Mouse (Mus musculus): ENCODE measurements around the gene E130114P18Rik.

The E130114P18Rik gene

DNA sequence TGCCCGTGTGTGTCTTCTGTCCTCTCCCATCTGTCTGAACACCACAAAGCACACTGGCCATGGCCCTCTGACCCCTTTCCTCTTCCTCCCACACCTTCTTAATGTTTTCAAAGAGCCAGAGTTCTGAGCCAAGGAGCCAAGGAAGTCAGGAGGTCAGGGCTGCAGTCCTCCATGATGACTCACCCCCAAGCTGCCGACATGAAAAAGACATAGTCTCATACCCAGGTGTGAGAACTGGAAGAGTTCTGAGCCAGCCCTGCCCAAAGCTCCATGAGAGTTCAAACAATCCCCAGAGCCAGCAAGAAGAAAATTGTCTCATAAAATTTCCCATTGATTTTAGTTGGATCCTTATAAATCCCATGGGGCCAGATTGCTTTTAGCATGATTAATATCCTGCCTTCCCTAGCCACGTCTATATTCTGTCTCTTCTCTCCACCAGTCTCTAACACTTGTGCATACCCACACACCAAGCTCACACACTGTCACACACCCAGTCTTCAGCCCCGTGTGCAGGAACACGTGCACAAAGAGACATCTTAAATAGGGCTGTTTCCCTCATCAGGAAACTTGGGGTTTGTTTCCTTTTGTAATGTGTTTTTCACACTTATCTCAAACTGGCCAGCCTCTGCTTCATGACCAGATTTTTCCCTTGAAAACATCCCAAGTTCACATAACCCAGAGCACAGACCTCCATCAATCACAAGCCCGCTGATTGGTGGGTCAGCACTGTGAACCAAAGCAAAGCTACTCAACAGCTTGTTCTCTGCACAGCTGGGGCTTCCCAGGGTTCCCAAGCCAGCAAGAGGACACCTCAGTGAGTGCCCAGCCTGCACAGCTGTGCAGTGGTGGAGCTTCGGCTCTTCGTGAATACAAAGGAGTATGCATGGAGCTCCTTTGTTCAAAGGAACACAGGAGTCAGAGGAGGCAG lies 88.2 kb downstream of the E130114P18Rik start:
- DNase-seq: no peak

DNA sequence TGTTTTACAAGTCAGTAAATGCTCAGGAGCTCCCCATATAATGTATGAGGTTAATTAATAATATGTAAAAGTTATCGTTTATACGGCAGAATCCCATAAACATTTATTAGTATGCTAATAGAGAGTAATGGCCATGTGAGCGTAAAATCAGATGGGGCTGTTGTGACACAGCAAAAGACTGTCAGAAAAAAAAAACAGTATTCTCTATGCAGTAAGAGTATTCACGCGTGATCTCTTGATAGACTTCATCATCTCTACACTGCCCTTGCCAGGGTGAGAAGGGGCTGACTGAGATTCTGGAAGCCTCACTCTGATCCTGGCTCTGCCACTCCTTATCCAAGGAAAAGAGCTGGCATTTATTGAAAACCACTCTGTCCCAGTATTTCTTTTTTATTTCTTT lies 91.9 kb downstream of the E130114P18Rik start:
- DNase-seq: no peak

DNA sequence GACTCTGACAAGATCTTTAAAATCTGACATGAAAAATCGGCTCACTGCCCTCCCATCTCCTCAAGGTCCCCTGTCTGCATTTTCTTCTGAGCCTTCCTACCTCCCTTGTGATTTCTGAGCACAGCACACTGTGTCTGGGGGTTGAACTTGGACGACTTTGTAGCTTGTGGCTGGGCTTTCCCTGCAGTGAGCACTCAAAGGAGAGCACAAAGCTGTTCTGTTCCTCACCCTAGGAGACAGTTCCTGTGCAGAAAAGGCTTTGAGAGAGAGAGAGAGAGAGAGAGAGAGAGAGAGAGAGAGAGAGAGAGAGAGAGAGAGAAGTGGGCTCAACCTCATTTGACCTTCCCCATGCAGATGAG lies 101.3 kb downstream of the E130114P18Rik start:
- no peak for DNase-seq

DNA sequence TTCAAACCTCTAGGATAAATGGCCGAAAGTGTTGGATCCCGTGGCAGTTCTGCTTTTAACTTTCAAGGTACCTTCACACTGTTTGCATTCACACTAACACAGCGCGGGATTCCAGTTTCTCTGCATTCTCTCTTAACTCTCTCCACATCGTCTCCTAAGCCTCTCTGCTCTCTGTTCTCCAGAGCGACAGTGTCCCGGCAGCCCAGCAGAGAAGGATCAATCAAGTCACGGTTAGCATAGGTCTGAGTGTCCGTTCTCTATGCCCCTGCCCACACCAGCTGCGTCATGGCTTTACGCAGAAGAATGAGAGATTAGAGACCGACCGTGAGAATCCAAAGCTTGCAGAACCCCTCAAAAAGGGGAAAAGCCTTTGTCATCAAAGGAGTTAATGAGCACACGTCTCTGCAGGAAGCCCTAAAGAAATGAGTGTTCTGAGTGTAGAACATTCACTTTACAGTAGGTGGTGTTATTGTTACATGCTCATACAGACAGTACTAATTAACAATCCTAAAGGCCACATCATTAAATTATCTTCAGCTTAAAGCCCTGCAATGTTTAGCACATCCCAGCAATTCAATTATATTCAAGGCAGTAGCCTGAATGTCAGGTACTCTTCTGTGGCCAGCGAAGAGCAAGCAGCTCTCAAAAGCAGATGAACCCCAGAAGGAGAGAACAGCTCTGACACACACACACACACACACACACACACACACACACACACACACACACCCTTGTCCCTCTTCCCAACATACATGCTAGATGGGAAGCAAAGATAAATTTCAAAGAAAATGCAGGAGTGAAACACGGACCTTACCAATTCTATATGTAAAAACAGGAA lies 101.9 kb downstream of the E130114P18Rik start:
- no peak for DNase-seq

DNA sequence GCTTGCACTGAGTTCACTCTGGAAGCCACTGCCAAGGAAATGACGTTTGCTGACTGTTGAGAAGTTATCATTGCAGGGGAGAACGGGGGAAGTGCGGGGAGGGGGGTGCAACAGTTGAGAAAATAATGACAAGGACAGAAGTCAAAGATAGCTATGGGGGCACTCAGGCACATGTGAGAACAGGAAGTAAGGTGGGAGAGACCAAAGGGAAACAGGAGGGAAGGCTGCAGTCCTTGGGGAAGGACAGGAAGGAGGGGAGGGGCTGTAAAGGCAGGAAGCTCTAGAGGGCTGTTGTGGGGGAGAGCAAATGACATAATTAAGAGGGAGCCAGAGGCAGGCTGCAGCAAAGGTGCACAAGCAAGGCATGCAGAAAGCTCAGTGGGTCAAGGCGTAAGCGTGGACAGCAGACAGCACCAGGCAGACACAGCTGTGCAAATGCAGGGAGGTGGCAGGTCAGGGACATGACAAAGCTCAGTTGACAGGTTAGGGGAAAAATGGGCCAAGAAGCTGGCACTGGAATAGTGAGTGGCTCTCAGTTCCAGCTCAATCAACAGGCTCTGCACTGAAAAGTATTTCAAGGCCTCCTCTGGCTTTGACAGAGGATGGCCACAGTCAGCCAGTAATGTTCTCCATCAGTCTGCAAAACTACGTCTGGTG lies 103.9 kb downstream of the E130114P18Rik start:
- no peak for DNase-seq

DNA sequence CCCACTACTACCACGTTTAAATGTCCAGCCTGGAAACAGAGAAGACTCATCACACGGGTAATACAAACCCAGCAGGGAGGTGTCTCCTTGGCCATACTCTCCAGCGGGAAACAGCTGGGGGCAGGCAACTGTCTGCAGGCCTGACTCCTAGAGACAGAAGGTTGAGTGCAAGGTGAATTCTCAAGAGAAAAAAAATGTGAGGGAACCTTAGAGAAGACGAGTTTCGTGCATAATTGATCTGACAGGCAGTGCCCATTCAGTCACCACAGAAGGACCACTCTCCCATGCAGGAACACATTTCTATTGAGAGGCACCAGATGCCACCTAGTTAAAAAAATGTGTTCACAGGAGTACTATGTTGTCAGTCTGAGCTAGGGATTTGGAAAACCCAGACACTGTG lies 105.4 kb downstream of the E130114P18Rik start:
- DNase-seq: no peak

DNA sequence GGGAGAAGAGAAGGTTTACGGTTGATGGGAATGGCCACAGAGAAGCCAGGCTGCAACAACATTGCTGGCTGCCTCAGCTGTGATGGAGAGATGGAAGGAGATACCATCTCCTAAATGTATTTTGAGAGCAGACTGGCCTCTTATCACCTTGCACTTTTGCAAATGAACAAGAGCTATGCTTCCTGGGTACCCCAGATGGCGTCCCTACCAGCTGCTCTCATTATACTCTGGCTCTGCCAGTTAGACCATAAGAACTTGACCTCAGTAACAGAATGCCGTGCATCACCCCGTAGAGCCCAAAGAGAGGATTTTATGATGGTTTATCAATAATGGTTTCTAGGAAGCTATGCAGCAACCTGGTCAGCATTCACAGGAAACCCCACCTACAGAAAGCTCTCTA lies 106.0 kb downstream of the E130114P18Rik start:
- no peak for DNase-seq

DNA sequence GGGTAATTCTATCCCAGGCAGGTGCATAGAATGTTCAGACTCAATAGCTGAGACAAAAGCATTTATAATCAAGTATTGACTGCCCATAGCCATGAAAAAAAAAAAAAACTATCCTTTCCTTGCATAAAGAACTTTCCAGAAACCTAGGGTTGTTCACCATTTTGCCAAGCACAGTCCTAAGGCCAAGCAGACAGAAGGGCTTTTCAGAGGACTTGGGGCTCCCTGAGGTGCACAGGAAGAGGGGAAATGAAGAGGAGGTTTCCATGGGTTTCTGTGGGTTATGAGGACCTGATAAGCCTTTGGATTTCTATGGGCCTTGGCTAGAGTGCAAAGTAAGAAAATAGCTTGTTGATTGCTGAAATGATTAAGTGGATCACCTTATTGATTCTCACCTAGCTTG lies 107.5 kb downstream of the E130114P18Rik start:
- no peak for DNase-seq

DNA sequence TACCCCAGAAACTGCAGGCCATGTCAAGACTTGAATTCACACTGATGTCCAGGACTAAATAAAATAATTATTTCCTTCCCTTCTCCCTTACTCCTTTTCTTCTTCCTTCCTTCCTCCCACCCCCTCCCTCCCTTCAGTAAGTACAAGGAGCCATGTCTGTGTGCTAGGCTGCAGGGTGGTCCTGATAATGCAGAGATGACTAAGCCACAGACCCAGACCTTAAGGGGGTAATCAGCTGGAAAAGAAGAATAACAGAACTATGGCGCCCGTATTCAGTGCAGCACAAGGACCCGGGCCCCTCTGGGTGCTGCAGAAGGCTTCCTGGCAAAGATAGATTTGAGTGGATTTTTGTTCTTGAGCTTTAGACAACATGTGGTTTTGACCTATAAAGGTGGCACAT lies 108.1 kb downstream of the E130114P18Rik start:
- no peak for DNase-seq

DNA sequence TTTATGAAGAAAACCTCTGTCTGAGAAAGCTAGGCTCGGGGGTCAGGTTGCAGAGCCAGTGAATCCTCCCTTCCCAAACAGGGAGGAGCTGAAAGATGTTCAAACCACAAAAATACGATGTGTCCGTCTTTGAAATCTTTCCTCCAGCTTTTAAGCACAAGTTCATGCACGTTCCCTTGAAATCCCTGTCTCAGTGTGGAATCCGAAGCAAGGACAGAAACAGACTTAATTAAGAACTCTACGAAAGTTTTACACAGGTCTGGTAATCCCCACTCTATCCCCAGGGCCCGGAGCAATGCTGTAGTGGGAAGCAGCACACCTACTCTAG lies 112.5 kb downstream of the E130114P18Rik start:
- DNase-seq: no peak

DNA sequence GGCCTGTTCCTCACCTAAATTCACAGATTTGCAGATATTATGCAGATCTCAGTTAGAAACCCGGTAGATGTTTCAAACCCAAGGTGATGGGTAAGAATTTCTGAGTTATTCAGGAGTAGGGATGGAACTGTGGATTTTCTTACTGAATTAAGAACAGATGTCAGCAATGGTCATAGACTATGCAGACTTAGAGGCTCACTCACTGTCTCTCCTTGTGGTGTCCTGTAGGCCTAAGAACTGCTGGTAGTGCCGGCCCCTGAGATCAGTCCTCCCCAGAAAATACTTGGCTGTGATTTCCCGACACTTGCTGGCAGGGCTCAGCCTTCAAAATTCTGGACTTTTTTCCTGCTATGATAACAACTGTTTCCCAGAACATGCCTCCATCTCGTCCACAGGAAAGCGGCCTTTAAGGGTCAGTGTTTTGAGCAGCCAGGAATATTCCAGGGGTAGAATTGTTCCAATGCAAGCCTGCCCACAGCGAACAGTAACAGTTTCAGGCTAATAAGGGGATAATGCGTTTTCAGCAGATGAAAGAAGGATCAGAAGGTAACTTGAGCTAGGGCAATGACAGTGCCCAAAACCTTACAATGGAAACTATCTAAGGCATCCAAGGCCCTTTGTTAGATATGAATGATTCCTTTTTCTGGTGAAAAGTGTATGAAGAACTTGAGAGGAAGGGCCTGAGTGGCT lies 113.0 kb downstream of the E130114P18Rik start:
- DNase-seq: no peak

DNA sequence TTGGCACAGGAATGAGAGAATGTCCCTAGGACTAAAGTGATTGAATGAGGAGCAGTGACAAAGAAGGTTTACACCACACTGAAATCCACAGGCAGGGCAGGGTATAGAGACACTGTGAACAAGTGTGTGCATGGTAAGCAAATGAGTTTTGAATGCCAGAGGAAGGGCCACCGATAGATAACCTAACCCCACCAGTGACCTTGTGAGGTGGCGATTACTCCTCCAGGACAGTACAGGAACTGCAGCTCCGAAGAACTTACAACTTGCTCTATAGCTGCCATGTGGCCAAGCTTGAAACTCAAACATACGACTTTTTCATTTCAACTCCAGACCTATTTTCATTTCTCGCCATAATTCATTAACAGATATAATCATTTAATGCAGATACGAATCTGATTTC lies 114.0 kb downstream of the E130114P18Rik start:
- no peak for DNase-seq

DNA sequence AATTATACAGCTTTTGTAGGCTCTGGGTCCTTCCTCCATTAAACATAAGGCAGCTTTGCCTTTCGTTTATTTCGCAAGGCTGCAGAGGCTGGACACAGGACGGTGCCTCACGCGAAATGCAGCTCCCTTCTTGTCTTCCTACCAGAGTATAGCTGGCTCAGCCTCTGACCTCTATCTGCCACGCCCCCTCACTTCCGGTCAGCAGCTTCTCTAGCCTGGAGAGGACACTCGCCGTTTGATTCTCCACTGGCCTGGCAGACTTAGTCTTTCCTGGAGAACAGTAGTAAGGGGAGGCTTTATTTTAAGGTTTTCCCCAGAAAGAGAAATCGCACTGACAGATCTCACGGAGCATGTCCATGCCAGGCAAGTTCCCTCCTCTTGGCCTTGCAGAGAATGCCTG lies 115.0 kb downstream of the E130114P18Rik start:
- no peak for DNase-seq

DNA sequence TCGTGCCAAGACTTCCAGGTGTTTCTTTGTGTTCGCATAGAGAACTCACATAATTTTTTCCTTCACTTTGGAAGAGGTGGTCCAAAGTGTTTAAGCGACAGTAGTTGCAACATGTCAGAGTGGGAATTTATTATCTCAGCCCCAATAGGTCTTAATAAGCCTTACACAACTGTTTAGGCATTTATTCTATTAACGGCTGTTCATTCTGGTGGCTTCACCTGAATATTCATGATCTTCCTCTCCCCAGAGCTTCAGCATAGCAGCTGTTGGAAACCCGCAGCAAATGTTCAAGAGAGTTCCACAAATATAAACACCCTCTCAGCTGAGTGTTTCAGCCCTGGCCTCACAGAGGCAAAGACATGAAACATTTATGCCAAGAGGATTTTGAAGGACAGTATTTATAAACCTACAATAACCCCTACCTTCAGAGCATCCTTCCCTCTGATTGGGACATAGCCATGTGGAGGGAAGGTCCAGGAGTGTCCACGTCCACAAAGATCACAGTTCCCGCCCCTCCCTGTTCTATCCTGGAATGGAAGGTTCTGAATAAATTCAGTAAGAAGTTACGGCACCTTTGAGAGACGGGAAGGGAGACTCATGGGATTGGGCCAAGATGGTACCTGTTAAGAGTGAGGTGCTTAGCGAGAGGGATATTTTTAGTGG lies 116.1 kb downstream of the E130114P18Rik start:
- no peak for DNase-seq

DNA sequence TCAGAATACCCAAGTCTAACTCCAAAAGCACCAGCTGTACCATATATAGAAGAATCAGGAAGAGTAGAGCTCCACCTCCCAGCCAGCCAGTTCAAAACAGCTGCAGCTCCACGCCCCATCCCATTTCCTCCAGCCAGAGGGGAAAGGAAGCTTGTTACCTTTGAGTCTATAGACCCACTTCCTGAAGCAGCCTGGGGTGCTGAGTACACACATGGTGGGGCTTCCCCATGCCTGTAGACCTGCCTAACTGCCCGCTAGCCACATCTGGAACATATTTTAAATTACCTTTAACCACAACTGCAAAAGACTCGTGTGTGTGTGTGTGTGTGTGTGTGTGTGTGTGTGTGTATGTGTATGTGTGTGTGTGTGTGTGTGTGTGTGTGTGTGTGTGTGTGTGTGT lies 120.3 kb downstream of the E130114P18Rik start:
- no peak for DNase-seq

DNA sequence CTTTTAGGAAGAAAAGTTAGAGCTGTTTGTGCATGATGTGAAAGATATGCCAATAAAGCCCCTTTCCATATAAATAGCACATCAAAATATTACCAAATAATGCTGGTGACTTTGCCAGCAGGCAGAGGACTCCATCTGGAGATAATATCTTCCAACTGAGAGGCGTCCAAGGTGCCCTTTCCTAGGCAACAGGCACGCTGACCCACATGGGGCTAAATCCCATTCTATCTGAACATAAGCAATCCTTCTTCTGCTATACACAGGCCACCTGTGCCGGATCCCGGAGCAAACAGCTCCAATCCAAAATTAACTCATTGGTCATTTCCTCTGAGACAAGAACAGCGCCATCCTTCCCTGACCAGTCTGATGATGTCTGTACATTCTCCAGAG lies 128.3 kb downstream of the E130114P18Rik start:
- DNase-seq: peak; percentile 44 to 59

DNA sequence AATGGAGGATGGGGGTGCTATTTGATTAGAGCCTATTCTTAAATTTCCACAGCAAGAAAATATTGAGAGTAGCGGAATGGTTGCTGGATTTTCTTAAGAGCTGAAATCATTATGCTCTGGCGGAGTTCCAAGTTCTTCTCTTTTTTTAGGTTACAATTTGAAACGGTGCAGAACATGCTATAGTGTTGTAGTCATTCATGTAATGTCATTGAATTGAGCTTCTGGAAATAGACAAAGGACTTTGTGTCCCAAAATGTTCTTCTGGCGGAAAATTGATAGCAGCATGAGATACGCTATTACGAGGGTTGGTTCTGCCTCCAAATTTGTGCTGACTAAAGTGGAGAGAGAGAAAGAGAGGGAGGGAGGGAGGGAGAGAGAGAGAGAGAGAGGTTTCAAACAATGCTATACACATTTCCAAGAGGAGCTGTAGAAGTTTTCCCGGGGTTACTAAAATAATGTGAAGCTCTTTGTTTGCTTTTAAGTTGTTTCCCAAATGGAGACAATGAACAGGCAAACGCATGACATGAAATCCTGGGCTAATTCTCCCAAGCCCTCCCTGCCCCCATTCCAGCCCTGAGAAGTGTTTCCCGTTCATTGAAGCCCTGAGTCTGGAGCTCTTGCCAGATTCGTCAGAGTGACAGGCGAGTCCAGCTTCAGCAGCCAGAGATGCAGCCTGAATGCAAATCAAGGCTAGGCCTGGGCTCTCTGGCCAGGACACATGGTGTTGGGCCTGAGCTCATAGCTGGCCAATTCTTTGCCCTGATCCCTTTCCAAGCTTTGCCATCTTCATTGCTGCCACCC lies 128.9 kb downstream of the E130114P18Rik start:
- DNase-seq: peak; percentile 76 to 77

DNA sequence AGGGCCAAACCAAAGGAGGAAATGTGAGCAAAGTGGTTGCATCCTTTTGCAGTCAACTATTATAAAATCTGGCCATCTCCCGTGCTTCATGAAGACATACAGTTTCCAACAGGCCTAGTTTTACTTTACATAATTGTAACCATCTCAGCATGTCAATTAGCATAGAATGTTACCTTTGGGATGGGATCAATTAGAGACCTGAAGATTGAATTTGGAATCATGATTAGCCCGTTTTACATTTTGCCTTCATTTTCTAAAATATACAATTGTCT lies 129.5 kb downstream of the E130114P18Rik start:
- no peak for DNase-seq

DNA sequence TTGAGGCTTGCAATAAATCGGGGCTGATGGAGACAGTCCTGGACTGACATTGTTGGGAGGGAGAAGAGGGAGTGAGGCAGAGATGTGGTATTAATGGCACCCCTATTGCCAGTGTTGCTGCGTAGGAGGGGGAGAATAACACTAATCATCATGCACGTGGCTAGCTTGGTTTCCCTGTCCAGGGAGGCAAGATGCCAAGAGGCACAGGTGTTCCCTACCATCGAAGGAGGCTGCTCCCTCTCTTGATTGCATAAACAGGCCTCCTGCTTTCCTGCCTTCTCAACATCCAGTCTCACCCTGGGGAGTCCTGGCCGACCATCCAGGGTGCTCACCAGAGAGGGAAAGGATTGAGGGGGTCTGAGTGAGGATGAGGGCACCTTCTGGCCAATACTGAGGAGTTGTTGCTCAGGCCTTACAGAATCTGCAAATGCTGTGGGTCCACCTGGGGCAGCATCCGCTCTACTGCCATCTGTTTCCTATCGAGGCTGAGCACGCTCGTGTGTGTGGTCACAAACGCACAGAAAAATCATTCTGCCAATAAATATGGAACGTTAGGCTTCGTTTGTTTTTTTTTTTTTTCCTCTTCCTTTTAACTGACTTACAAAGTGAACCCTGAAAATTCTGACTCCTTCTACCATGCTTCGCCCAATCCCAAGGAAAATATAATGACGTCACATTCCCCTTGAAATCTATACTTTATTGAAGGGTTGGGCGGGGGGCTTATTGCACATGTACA lies 130.0 kb downstream of the E130114P18Rik start:
- DNase-seq: peak; percentile 81 to 86

DNA sequence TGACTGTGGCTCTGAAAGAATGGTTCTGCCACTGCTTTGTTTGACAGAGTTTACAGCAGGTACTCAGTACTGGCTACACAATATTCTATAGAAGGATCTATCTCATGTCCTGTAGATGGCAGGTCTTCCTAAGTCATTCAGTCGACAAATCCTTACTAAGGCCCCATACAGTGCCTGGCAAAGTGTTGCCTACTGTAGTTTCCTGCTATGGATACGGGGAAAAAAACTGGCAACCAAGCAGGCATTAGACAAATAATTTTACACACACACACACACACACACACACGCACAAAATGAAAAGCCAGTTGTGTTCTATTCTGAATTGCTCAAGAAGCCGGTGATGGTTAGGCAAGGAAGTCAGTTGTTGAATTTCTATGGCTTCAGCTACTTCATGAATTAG lies 130.6 kb downstream of the E130114P18Rik start:
- DNase-seq: no peak

DNA sequence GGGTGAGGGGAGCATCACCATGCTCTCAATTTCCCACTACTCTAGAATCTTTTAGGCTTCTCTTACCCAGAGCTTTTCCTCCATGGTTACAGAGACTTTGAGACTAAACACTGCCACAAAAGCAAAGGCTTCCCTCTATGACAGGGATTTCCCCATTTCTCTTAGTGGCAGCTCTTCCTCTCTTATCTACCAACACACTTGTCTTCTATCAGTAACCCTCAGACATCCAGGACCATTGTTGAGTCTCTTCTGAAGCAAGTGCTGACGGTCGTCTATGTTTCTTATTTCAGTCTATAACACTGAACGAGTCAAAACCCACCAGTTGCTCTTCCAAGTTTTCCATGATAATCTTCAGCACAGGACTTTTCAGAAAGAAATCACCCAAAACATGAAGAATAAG lies 137.5 kb downstream of the E130114P18Rik start:
- DNase-seq: no peak

Data from cerebellum, postnatal 36 days (tissue).